Mouse (Mus musculus) intestine, postnatal 0 days (tissue): ENCODE results near the gene Gm45753. TPM values are rescaled to one million over a fixed set of nuclear protein-coding genes. Genes with fewer than 3 reads are reported as not detected.

ENCODE experiments used
- ATAC-seq: fragments of 200-750 bp; cut with Nextera tagmentation; 2 replicates; pipeline ENCODE4 v1.8.0; 2017; ENCODE audit warnings: mild to moderate bottlenecking, moderate TSS enrichment, moderate library complexity
- H3K27ac ChIP-seq: fragments of 300-500 bp; sonication (generic); 2 replicates; pipeline ENCODE4 v1.5.1; 2014; ENCODE audit warnings: mild to moderate bottlenecking, low read depth, low read length, moderate library complexity
- H3K27me3 ChIP-seq: fragments of 300-500 bp; sonication (generic); replicated peaks from 2 replicates; pipeline ENCODE4 v1.6.1; 2014; ENCODE audit warnings: low read length, mixed read lengths; ENCODE audit not compliant: control insufficient read depth, insufficient read depth
- H3K36me3 ChIP-seq: fragments of 300-500 bp; sonication (generic); 2 replicates; pipeline ENCODE4 v1.6.1; 2014; ENCODE audit warnings: mild to moderate bottlenecking, moderate library complexity; ENCODE audit not compliant: control insufficient read depth, insufficient read depth
- H3K4me1 ChIP-seq: fragments of 300-500 bp; sonication (generic); replicated peaks from 2 replicates; pipeline ENCODE4 v1.6.1; 2014; ENCODE audit warnings: antibody characterized with exemption, low read length, mixed read lengths; ENCODE audit not compliant: control insufficient read depth, insufficient read depth
- H3K4me2 ChIP-seq: fragments of 300-500 bp; sonication (generic); replicated peaks from 2 replicates; pipeline ENCODE4 v1.6.1; 2014; ENCODE audit warnings: low read depth, mild to moderate bottlenecking, moderate library complexity
- H3K4me3 ChIP-seq: fragments of 300-500 bp; sonication (generic); 2 replicates; pipeline ENCODE4 v1.5.1; 2014; ENCODE audit warnings: low read depth, low read length
- H3K9ac ChIP-seq: fragments of 300-500 bp; sonication (generic); 2 replicates; pipeline ENCODE4 v1.6.1; 2014; ENCODE audit warnings: mild to moderate bottlenecking, low read depth, low read length
- H3K9me3 ChIP-seq: fragments of 300-500 bp; sonication (generic); 2 replicates; pipeline ENCODE4 v1.6.1; 2016; ENCODE audit warnings: mixed run types; ENCODE audit not compliant: control insufficient read depth
- CTCF ChIP-seq: sonication (generic); IDR thresholded peaks from 2 replicates; pipeline ENCODE4 v1.5.1; 2016; ENCODE audit warnings: low read depth, mild to moderate bottlenecking, control low read depth, antibody characterized with exemption, moderate library complexity
- WGBS: fragments of 180-500 bp; shearing (Covaris S2); extraction: QIAGEN DNeasy Blood & Tissue Kit; methylation state at CpG from one replicate; pipeline ENCODE4 v1.1.7; 2014; 5-methylcytosine and 5-hydroxymethylcytosine counted together
- polyA plus RNA-seq: library from polyadenylated mRNA; unstranded; fragments of >200 nt; fragmentation: Nextera tagmentation; extraction: Ambion mirVana; gene quantifications from 2 replicates; pipeline ENCODE4 v1.2.1, GENCODE M21; 2015

The Gm45753 gene
- polyA plus RNA-seq, 1 experiment from 2014 or later: not detected

GRCm38 (mm10) chr8:45320930-45321329, 12.7 kb upstream of the Gm45753 start:
- Histone ChIP-seq H3K36me3 (no peaks in the 10 kb centered on the region), H3K4me3 (no peak overlapping the region), H3K4me2 (no peak overlapping the region), H3K27ac (no peak overlapping the region), H3K27me3 (0 out of 2 replicates have a peak, but pooled peaks cover 5% of the 10 kb centered on the region), H3K4me1 (no peaks in the 10 kb centered on the region), H3K9me3 (no peaks in the 10 kb centered on the region), H3K9ac (no peak overlapping the region)
- ATAC-seq: no peak
- 39% methylated on average over 1 of the region's 1 CpGs for WGBS
- TF ChIP-seq CTCF: no peak

GRCm38 (mm10) chr8:45310967-45311366, 2.7 kb upstream of the Gm45753 start:
- H3K27me3 ChIP-seq: no peaks in the 10 kb centered on the region
- H3K9me3 ChIP-seq: no peaks in the 10 kb centered on the region
- no peak for TF ChIP-seq CTCF
- H3K9ac ChIP-seq: no peak overlapping the region
- WGBS: 88% methylated on average over 4 of the region's 4 CpGs
- H3K27ac ChIP-seq: no peak overlapping the region
- no peak for ATAC-seq
- H3K4me1 ChIP-seq: no peaks in the 10 kb centered on the region
- H3K4me3 ChIP-seq: no peak overlapping the region
- H3K36me3 ChIP-seq: no peaks in the 10 kb centered on the region
- no peak overlapping the region for H3K4me2 ChIP-seq

- WGBS: 87% methylated on average over 1 of the region's 1 CpGs
- no peaks in the 10 kb centered on the region for H3K27me3 ChIP-seq
- ATAC-seq: no peak
Observed at GRCm38 (mm10) chr8:45305479-45305878, 2.8 kb downstream of the Gm45753 start.

GRCm38 (mm10) chr8:45304354-45304753, 3.9 kb downstream of the Gm45753 start:
- H3K4me2 ChIP-seq: no peak overlapping the region
- ATAC-seq: no peak
- no peaks in the 10 kb centered on the region for H3K9me3 ChIP-seq
- TF ChIP-seq CTCF: no peak
- no peak overlapping the region for H3K4me3 ChIP-seq
- no peaks in the 10 kb centered on the region for H3K27me3 ChIP-seq
- no peak overlapping the region for H3K9ac ChIP-seq
- 88% methylated on average over 3 of the region's 3 CpGs for WGBS
- H3K4me1 ChIP-seq: no peaks in the 10 kb centered on the region
- H3K36me3 ChIP-seq: no peaks in the 10 kb centered on the region
- no peak overlapping the region for H3K27ac ChIP-seq

More at GRCm38 (mm10) chr8:45305479-45305878, 2.8 kb downstream of the Gm45753 start:
- Histone ChIP-seq H3K27ac (no peak overlapping the region), H3K4me3 (no peak overlapping the region), H3K4me1 (no peaks in the 10 kb centered on the region), H3K4me2 (no peak overlapping the region), H3K36me3 (no peaks in the 10 kb centered on the region), H3K9me3 (no peaks in the 10 kb centered on the region), H3K9ac (no peak overlapping the region)
- no peak for TF ChIP-seq CTCF

- H3K4me3 ChIP-seq: no peak overlapping the region
- H3K27me3 ChIP-seq: no peaks in the 10 kb centered on the region
- no peak overlapping the region for H3K9ac ChIP-seq
- TF ChIP-seq CTCF: no peak
- H3K9me3 ChIP-seq: no peaks in the 10 kb centered on the region
- H3K27ac ChIP-seq: no peak overlapping the region
- no peak for ATAC-seq
- H3K36me3 ChIP-seq: no peaks in the 10 kb centered on the region
- H3K4me1 ChIP-seq: no peaks in the 10 kb centered on the region
- 72% methylated on average over 8 of the region's 8 CpGs for WGBS
- no peak overlapping the region for H3K4me2 ChIP-seq
Observed at GRCm38 (mm10) chr8:45302390-45302789, 5.9 kb downstream of the Gm45753 start.

- no peak for ATAC-seq
- 92% methylated on average over 6 of the region's 6 CpGs for WGBS
- H3K36me3 ChIP-seq: no peaks in the 10 kb centered on the region
Observed at GRCm38 (mm10) chr8:45295276-45295675, 13.0 kb downstream of the Gm45753 start.

GRCm38 (mm10) chr8:45294687-45295086, 13.6 kb downstream of the Gm45753 start, which contains the start of gene Klkb1:
Gene Klkb1 (minus strand): TSS chr8:45294859.
- H3K9ac ChIP-seq: no peak within 1 kb of the TSS
- no peak within 1 kb of the TSS for H3K4me2 ChIP-seq
- H3K4me1 ChIP-seq: no peaks in the 10 kb centered on the region
- H3K9me3 ChIP-seq: no peaks in the 10 kb centered on the region
- H3K4me3 ChIP-seq: no peak within 1 kb of the TSS
- WGBS: 61% methylated on average over 7 of the region's 7 CpGs
- no peak for TF ChIP-seq CTCF
- no peak for ATAC-seq
- H3K36me3 ChIP-seq: no peaks in the 10 kb centered on the region
- H3K27ac ChIP-seq: no peak within 1 kb of the TSS
- H3K27me3 ChIP-seq: no peaks in the 10 kb centered on the region

More at GRCm38 (mm10) chr8:45295276-45295675, 13.0 kb downstream of the Gm45753 start:
- Histone ChIP-seq H3K4me2 (no peak overlapping the region), H3K27me3 (no peaks in the 10 kb centered on the region), H3K9ac (no peak overlapping the region), H3K27ac (no peak overlapping the region), H3K4me1 (no peaks in the 10 kb centered on the region), H3K9me3 (no peaks in the 10 kb centered on the region), H3K4me3 (no peak overlapping the region)
- TF ChIP-seq CTCF: no peak
